ENCODE assay signal across 22 mouse cellular contexts in genomic region chr19:16183592-16184365, GRCm38 (mm10). TPM values are rescaled to one million over a fixed set of nuclear protein-coding genes. Genes with fewer than 3 reads are reported as not detected.
A peak's percentile ranks its signal among the peaks of the same experiment; 100 is the strongest.
DNase-seq lines count a peak whose midpoint lies in the region; ATAC-seq and TF ChIP-seq lines count a peak whose summit lies in the region.
"Had no signal": no experiment of that assay in that cellular context is flagged by ENCODE, and none has a peak within 500 bp of the region (broad histone marks: within the 10 kb centered on the region; RNA-seq: fewer than 3 reads in every experiment).

No protein-coding gene starts in this region.

- H3K4me3 ChIP-seq in heart, adult 2 months = no peak overlapping the region
- no peak overlapping the region for H3K4me3 ChIP-seq in liver, embryonic 11.5 days (ENCODE audit: low read depth, low read length)
- H3K4me3 ChIP-seq in liver, embryonic 12.5 days = no peak overlapping the region
- no peak overlapping the region for H3K4me3 ChIP-seq in liver, embryonic 14.5 days (ENCODE audit: insufficient read depth in 1 of 2, low read depth in 2 of 2, low read length in 2 of 2)
- H3K4me3 ChIP-seq: embryonic facial prominence, embryonic 15.5 days; erythroblast, embryonic 14.5 days; forebrain, embryonic 10.5 days; heart, embryonic 13.5 days; hindbrain, embryonic 12.5 days had no signal

- TF ChIP-seq POLR2A in heart, adult 2 months (IDR thresholded peaks at IDR 0.05; ENCODE audit: insufficient read depth, low read depth, low read length) = no peak

- no peak overlapping the region for H3K4me2 ChIP-seq in liver, embryonic 11.5 days
- no peak overlapping the region for H3K4me2 ChIP-seq in liver, embryonic 12.5 days
- H3K4me2 ChIP-seq in liver, embryonic 14.5 days (ENCODE audit: low read depth) = no peak overlapping the region
- H3K4me2 ChIP-seq: embryonic facial prominence, embryonic 15.5 days; heart, embryonic 13.5 days; hindbrain, embryonic 12.5 days had no signal

- H3K9me3 ChIP-seq in liver, embryonic 11.5 days (ENCODE audit: control insufficient read depth, low read length) = no peaks in the 10 kb centered on the region
- no peaks in the 10 kb centered on the region for H3K9me3 ChIP-seq in liver, embryonic 12.5 days (replicated peaks)
- H3K9me3 ChIP-seq in liver, embryonic 14.5 days (ENCODE audit: control insufficient read depth, low read length) = no peaks in the 10 kb centered on the region
- H3K9me3 ChIP-seq: embryonic facial prominence, embryonic 15.5 days; forebrain, embryonic 10.5 days; heart, embryonic 13.5 days; hindbrain, embryonic 12.5 days had no signal

- H3K27me3 ChIP-seq in heart, adult 2 months (ENCODE audit: control insufficient read depth, insufficient read depth, low read length) = no peaks in the 10 kb centered on the region
- H3K27me3 ChIP-seq in liver, embryonic 11.5 days (replicated peaks; ENCODE audit: control insufficient read depth, insufficient read depth, low read length) = no peaks in the 10 kb centered on the region
- no peaks in the 10 kb centered on the region for H3K27me3 ChIP-seq in liver, embryonic 12.5 days (replicated peaks)
- no peaks in the 10 kb centered on the region for H3K27me3 ChIP-seq in liver, embryonic 14.5 days (ENCODE audit: control insufficient read depth, insufficient read depth, low read length)
- H3K27me3 ChIP-seq: embryonic facial prominence, embryonic 15.5 days; heart, embryonic 13.5 days; hindbrain, embryonic 12.5 days had no signal

- ATAC-seq in liver, embryonic 11.5 days (replicated peaks; ENCODE audit: low FRiP score) = peak; percentile 45; the same call in 1 of the 2 replicates
- no peak; the same call in 1 of the 2 replicates for ATAC-seq in liver, embryonic 12.5 days
- ATAC-seq in liver, embryonic 14.5 days (ENCODE audit: insufficient read depth) = peak; percentile 53
- ATAC-seq: forebrain, embryonic 14.5 days; hindbrain, embryonic 16.5 days had no signal

- peaks cover 21% of the 10 kb centered on the region for H3K36me3 ChIP-seq in heart, adult 2 months (ENCODE audit: control insufficient read depth, insufficient read depth, low read length)
- H3K36me3 ChIP-seq in liver, embryonic 11.5 days (ENCODE audit: control insufficient read depth, insufficient read depth, low read length) = no peaks in the 10 kb centered on the region
- H3K36me3 ChIP-seq in liver, embryonic 12.5 days = no peaks in the 10 kb centered on the region
- no peaks in the 10 kb centered on the region for H3K36me3 ChIP-seq in liver, embryonic 14.5 days (replicated peaks; ENCODE audit: control insufficient read depth, insufficient read depth, low read depth)
- H3K36me3 ChIP-seq: embryonic facial prominence, embryonic 15.5 days; forebrain, embryonic 10.5 days; heart, embryonic 13.5 days; hindbrain, embryonic 12.5 days had no signal

- intact Hi-C loops in heart, adult 2 months (cut with DNase I) = loop anchor here (2.0 to 5.0 kb wide), 2 partner anchors 15 to 46 kb away; no protein-coding TSS in a partner anchor
- intact Hi-C loops in heart, postnatal 10 days (cut with DNase I) = loop anchor here (5.0 kb wide), 1 partner anchor 51 kb away; the partner anchor contains the start of gene Gnaq

- peaks cover 4% of the 10 kb centered on the region for H3K79me2 ChIP-seq in heart, adult 2 months (replicated peaks; ENCODE audit: control insufficient read depth, insufficient read depth, low read length)

- TF ChIP-seq CTCF in heart, adult 2 months (IDR thresholded peaks at IDR 0.05) = no peak
- TF ChIP-seq CTCF in liver, embryonic 14.5 days (IDR thresholded peaks at IDR 0.05; ENCODE audit: low read depth) = no peak

- WGBS in heart, adult 2 months = 86% methylated on average over 10 of the region's 10 CpGs
- WGBS in liver, embryonic 11.5 days = 84% methylated on average over 10 of the region's 10 CpGs
- 70% methylated on average over 10 of the region's 10 CpGs for WGBS in liver, embryonic 12.5 days (ENCODE audit: insufficient replicate concordance)
- 65% methylated on average over 10 of the region's 10 CpGs for WGBS in liver, embryonic 14.5 days (ENCODE audit: insufficient replicate concordance)

- peak overlapping the region; percentile 5; the same call in 1 of the 2 replicates for H3K27ac ChIP-seq in heart, adult 2 months
- H3K27ac ChIP-seq in liver, embryonic 11.5 days (ENCODE audit: low read depth, low read length) = no peak overlapping the region
- H3K27ac ChIP-seq in liver, embryonic 12.5 days = no peak overlapping the region
- no peak overlapping the region for H3K27ac ChIP-seq in liver, embryonic 14.5 days
- H3K27ac ChIP-seq: embryonic facial prominence, embryonic 15.5 days; forebrain, embryonic 10.5 days; heart, embryonic 13.5 days; hindbrain, embryonic 12.5 days had no signal

- no peak for TF ChIP-seq EP300 in heart, adult 2 months (IDR thresholded peaks at IDR 0.05; ENCODE audit: insufficient read depth, low read depth, low read length)
- TF ChIP-seq EP300 in liver, embryonic 14.5 days (IDR thresholded peaks at IDR 0.05; ENCODE audit: low read depth) = no peak

- no peak for DNase-seq in heart, adult 2 months
- no peak for DNase-seq in heart, postnatal 10 days
- no peak for DNase-seq in liver, embryonic 11.5 days (ENCODE audit: low spot score)
- peak in 1 of 3 experiments; percentile 3 for DNase-seq in liver, embryonic 14.5 days (ENCODE audit: low read depth in 3 of 3, low spot score in 3 of 3)
- DNase-seq in urinary bladder, postnatal 25 days (ENCODE audit: low spot score) = no peak
- DNase-seq in spleen, adult 12 weeks (ENCODE audit: low spot score) = no peak
- DNase-seq: adrenal gland, adult 8-10 months; adrenal gland, postnatal 36 days; cerebellum, adult 11 months; cerebellum, adult 8-10 months; cerebellum, postnatal 14 days; embryo, embryonic 11 days; gastrocnemius, postnatal 10 days; heart, postnatal 4 days had no signal

- peaks cover 27% of the 10 kb centered on the region for H3K4me1 ChIP-seq in heart, adult 2 months (ENCODE audit: control insufficient read depth, insufficient read depth, low read length)
- no peaks in the 10 kb centered on the region; the same call in 1 of the 2 replicates for H3K4me1 ChIP-seq in liver, embryonic 11.5 days (replicated peaks; ENCODE audit: control insufficient read depth, insufficient read depth, low read length)
- H3K4me1 ChIP-seq in liver, embryonic 12.5 days = peaks cover 32% of the 10 kb centered on the region
- peaks cover 0 to 10% of the 10 kb centered on the region in 2 experiments; a peak in 3 of 4 replicates for H3K4me1 ChIP-seq in liver, embryonic 14.5 days (replicated peaks; ENCODE audit: control insufficient read depth in 2 of 2, insufficient read depth in 2 of 2, low read length in 1 of 2)

- no peak overlapping the region for H3K9ac ChIP-seq in heart, adult 2 months (ENCODE audit: low read depth, low read length)
- H3K9ac ChIP-seq in liver, embryonic 11.5 days (ENCODE audit: low read depth, low read length) = no peak overlapping the region
- H3K9ac ChIP-seq in liver, embryonic 12.5 days = no peak overlapping the region
- no peak overlapping the region for H3K9ac ChIP-seq in liver, embryonic 14.5 days (replicated peaks)
- H3K9ac ChIP-seq: embryonic facial prominence, embryonic 15.5 days; heart, embryonic 13.5 days; hindbrain, embryonic 12.5 days had no signal

RNA-seq across cellular contexts. Expression of gene Gnaq, which starts 51.1 kb away (rescaled TPM):
- total RNA-seq in heart, adult 2 months (2021) = 10 to 100 TPM; 23.1 to 23.4 TPM
- 8.4 and 14.5 TPM in 2 replicates for polyA plus RNA-seq in heart, adult 2 months (2012; rRNA removed)
- total RNA-seq in heart, postnatal 10 days (2021) = 10 to 100 TPM; 37.3 to 38.1 TPM
- polyA plus RNA-seq in liver, embryonic 11.5 days (2014; fragmentation: Nextera tagmentation; extraction: Ambion mirVana) = 7.6 and 8.6 TPM in 2 replicates
- polyA plus RNA-seq in liver, embryonic 12.5 days (2016; fragmentation: Nextera tagmentation; extraction: Ambion mirVana) = 5.6 and 5.8 TPM in 2 replicates
- 2.1 and 2.7 TPM in 2 replicates for polyA plus RNA-seq in liver, embryonic 14.5 days (2012; rRNA removed)
- 1.4 and 1.7 TPM in 2 replicates for polyA plus RNA-seq in liver, embryonic 14.5 days (2014; fragmentation: Nextera tagmentation; extraction: Ambion mirVana)
- polyA plus RNA-seq: erythroblast, embryonic 14.5 days had no signal
